Mouse (Mus musculus) C2C12 (cell line): Measurements from ENCODE around the gene Aff1.

ENCODE experiments used
- CTCF ChIP-seq: IDR thresholded peaks from one replicate; pipeline ENCODE4 v1.5.1; 2011; ENCODE audit not compliant: control insufficient read depth, insufficient read depth, insufficient read length
- FOSL1 ChIP-seq: IDR thresholded peaks from one replicate; pipeline ENCODE4 v1.8.0; 2011; ENCODE audit warnings: mild to moderate bottlenecking, low read length; ENCODE audit not compliant: poor library complexity, insufficient read depth, severe bottlenecking
- MYOD1 ChIP-seq: IDR thresholded peaks from one replicate; pipeline ENCODE4 v1.6.1; 2011; ENCODE audit warnings: low read depth; ENCODE audit not compliant: control insufficient read depth, insufficient read length
- MYOG ChIP-seq: IDR thresholded peaks from one replicate; pipeline ENCODE4 v1.6.1; 2011; ENCODE audit not compliant: control insufficient read depth, insufficient read length; ENCODE audit errors: extremely low read depth

DNA sequence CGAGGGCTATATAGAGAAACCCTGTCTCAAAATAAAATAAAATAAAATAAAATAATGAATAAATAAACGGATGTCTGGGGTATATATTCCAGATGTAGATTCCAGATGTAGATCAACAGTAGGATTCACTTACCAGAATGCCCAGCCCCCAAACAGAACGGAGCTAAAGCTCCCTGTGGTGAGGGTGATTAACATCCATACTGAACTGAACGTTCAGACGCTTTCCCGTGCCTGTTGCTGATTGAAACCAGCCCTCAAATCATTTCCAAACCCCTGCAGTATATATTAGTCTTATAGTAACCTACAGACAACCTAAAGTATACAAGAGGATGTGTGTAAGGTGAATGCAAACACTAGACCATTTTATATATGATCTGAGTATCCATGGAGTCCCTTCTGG, 17.7 kb upstream of the Aff1 start:
- TF ChIP-seq CTCF: no peak
- no peak for TF ChIP-seq FOSL1
- TF ChIP-seq MYOG: no peak
- TF ChIP-seq MYOD1: no peak
